Mouse (Mus musculus) central nervous system, embryonic 11.5 days (tissue): Measurements from ENCODE around the gene 4430402I18Rik. TPM values are rescaled to one million over a fixed set of nuclear protein-coding genes. Genes with fewer than 3 reads are reported as not detected.

Source experiments
- polyA plus RNA-seq: library from polyadenylated mRNA; depleted of rRNA; stranded (reverse); fragments of >200 nt; gene quantifications from 2 replicates; pipeline ENCODE4 v1.2.3, GENCODE M21; 2012; rRNA removed

Gene 4430402I18Rik
- 0.43 and 0.97 TPM in 2 replicates for polyA plus RNA-seq

DNA sequence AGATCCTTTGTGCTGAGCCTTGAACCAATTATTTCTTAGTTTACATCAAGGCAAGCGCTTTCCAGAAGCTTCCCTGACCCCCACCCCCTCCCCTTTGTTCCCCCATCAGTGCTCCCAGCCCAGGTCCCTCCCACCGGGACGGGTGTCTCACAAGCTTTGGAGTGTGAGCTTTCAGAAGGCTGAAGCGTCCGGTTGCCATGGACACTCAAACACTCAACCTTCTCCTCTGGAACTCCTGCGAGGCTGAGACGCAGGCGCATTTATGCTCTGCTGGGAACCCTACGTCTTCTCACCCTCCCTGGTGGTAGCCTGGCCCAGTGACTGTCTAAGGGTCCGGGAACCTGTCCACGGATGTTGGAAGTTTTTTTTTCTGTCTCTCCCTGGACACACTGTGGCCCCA lies at the start of gene 4430402I18Rik:
Gene 4430402I18Rik (minus strand): TSS at position 149 of the 400 bp plus-strand sequence.

GRCm38 (mm10) chr19:28990194-28990589 lies 22.6 kb upstream of the 4430402I18Rik start, which contains the start of gene Cdc37l1:
Gene Cdc37l1, plus strand, starts transcription at chr19:28990352.

DNA sequence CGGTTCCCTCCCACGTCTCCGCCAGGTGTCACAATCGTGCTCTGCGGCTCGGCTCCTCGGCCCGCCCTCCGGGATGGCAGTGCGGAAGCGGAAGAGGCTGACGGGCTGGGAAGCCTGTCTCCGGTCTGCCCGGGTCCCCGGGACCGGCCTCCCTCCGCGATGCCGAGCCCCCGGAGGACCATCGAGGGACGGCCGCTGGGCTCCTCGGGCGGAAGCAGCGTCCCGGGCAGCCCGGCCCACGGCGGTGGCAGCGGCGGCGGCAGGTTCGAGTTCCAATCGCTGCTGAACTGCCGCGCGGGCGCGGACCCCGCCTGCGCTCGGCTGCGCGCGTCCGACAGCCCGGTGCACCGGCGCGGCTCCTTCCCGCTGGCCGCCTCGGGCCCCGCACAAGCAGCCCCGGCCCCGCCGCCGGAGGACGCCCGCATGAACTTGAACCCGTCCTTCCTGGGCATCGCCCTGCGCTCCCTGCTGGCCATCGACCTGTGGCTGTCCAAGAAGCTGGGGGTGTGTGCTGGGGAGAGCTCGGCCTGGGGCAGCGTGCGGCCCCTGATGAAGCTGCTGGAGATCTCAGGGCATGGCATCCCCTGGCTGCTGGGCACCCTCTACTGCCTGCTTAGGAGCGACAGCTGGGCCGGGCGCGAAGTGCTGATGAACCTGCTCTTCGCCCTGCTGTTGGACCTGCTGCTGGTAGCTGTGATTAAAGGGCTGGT lies 3.6 kb downstream of the 4430402I18Rik start, which contains the start of gene Plpp6:
Gene Plpp6 (plus strand): TSS at position 112 of the 710 bp plus-strand sequence.

Other genes starting within 250 kb of the 4430402I18Rik start
- 0.86 and 0.95 TPM in 2 replicates for gene Slc1a1, start 132.8 kb downstream of the 4430402I18Rik start, polyA plus RNA-seq
- gene Plpp6, start 3.8 kb downstream of the 4430402I18Rik start, polyA plus RNA-seq: 5.0 and 5.1 TPM in 2 replicates
- 29.3 and 42.7 TPM in 2 replicates for gene Cdc37l1, start 22.6 kb upstream of the 4430402I18Rik start, polyA plus RNA-seq
- 24.7 and 36.3 TPM in 2 replicates for gene Ak3, start 80.2 kb upstream of the 4430402I18Rik start, polyA plus RNA-seq
- 30.8 and 32.9 TPM in 2 replicates for gene Rcl1, start 133.6 kb upstream of the 4430402I18Rik start, polyA plus RNA-seq